Mouse (Mus musculus): Measurements from ENCODE around the gene St3gal2.
"Not testable (repeated sequence)": the region's sequence is repeated elsewhere in the genome, so short reads cannot be mapped to it uniquely, and the experiment has no call there.

Gene St3gal2

GRCm38 (mm10) chr8:110996641-110997430, 77.1 kb downstream of the St3gal2 start:
- no peak for DNase-seq (ENCODE audit: low read depth, low spot score)

GRCm38 (mm10) chr8:110997547-110998531, 78.1 kb downstream of the St3gal2 start, which contains the start of gene Ddx19a:
Gene Ddx19a (minus strand): TSS chr8:110997800.
- DNase-seq (ENCODE audit: low read depth, low spot score): peak; percentile 88

GRCm38 (mm10) chr8:111010230-111010991, 90.7 kb downstream of the St3gal2 start:
- DNase-seq (ENCODE audit: low read depth, low spot score): not testable (repeated sequence)

Data from telencephalon, adult 2 months (tissue).